Mouse (Mus musculus) cerebellum, adult 2 months (tissue): ENCODE results near the gene Raph1. TPM values are rescaled to one million over a fixed set of nuclear protein-coding genes. Genes with fewer than 3 reads are reported as not detected.

Experiments
- DNase-seq, 2 experiments: peaks; one replicate each; pipeline ENCODE4 v3.0.0; 2021
- H3K27ac ChIP-seq: fragments of 200-500 bp; 2 replicates; pipeline ENCODE4 v1.5.1; 2012; ENCODE audit warnings: low read length, control low read depth, inconsistent platforms; ENCODE audit not compliant: insufficient read depth
- H3K27me3 ChIP-seq: fragments of 200-500 bp; 2 replicates; pipeline ENCODE4 v1.6.1; 2012; ENCODE audit warnings: inconsistent platforms, mild to moderate bottlenecking, low read length, moderate library complexity; ENCODE audit not compliant: control insufficient read depth, insufficient read depth
- H3K4me1 ChIP-seq: fragments of 200-500 bp; 2 replicates; pipeline ENCODE4 v1.6.1; 2011; ENCODE audit warnings: low read length; ENCODE audit not compliant: control insufficient read depth, insufficient read depth
- H3K4me3 ChIP-seq: fragments of 200-500 bp; replicated peaks from 2 replicates; pipeline ENCODE3; 2011; ENCODE audit warnings: mild to moderate bottlenecking, low read depth, low read length, control low read depth; ENCODE audit not compliant: insufficient read depth
- CTCF ChIP-seq: fragments of 200-500 bp; IDR thresholded peaks from 2 replicates; pipeline ENCODE4 v1.5.1; 2011; ENCODE audit warnings: low read depth, mild to moderate bottlenecking, control low read depth, low read length, moderate library complexity, borderline replicate concordance; ENCODE audit not compliant: insufficient read depth
- POLR2A ChIP-seq: fragments of 200-500 bp; IDR thresholded peaks from 2 replicates; pipeline ENCODE4 v1.6.1; 2011; ENCODE audit warnings: low read length, control low read depth, borderline replicate concordance; ENCODE audit not compliant: insufficient read depth
- WGBS: fragments of 180-500 bp; shearing (Covaris S2); methylation state at CpG from one replicate; pipeline ENCODE4 v1.1.7; 2018; 5-methylcytosine and 5-hydroxymethylcytosine counted together
- polyA plus RNA-seq: library from polyadenylated mRNA; depleted of rRNA; stranded (reverse); fragments of >200 nt; gene quantifications from 2 replicates; pipeline ENCODE4 v1.2.3, GENCODE M21; 2012

The Raph1 gene
- polyA plus RNA-seq, 1 experiment, result 11.1 TPM

DNA sequence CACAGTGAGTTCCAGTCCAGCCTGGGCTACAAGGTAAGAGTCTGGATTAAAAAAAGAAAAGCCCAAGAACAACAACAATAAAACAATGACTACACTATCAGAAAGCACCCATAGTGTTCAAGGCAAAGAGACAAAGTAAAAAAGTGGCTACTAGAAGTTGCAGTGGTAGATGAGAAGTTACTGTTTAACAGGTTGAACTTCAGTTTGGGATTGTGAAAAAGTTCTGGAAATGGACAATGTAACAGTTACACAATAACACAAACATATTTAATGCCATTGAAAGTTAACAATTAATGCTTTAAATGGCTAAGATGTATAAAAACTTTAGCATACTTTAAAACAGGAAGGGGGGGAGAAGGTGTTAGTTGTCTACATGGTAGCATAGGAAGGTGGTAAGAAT is 3.9 kb downstream of the Raph1 start:
- no peak for DNase-seq
- no peak for TF ChIP-seq CTCF
- TF ChIP-seq POLR2A, result no peak
- Histone ChIP-seq H3K27ac (no peak overlapping the region), H3K4me3 (no peak overlapping the region), H3K4me1 (peaks cover 2% of the 10 kb centered on the region; the same call in 1 of the 2 replicates), H3K27me3 (no peaks in the 10 kb centered on the region)

- H3K4me1 ChIP-seq, result no peaks in the 10 kb centered on the region
- TF ChIP-seq CTCF (no peak), POLR2A (no peak)
- no peak overlapping the region for H3K27ac ChIP-seq
- no peaks in the 10 kb centered on the region for H3K27me3 ChIP-seq
- DNase-seq, result peak in 1 of 2 experiments; percentile 15
- WGBS, result 41% methylated on average over 1 of the region's 1 CpGs
- H3K4me3 ChIP-seq, result no peak overlapping the region
These were observed 23.2 kb downstream of the Raph1 start for GRCm38 (mm10) chr1:60543681-60544080.

- no peak overlapping the region for H3K4me3 ChIP-seq
- no peaks in the 10 kb centered on the region for H3K27me3 ChIP-seq
- DNase-seq, result no peak
- TF ChIP-seq CTCF (no peak), POLR2A (no peak)
- H3K27ac ChIP-seq, result no peak overlapping the region
- H3K4me1 ChIP-seq, result no peaks in the 10 kb centered on the region
- 93% methylated on average over 3 of the region's 3 CpGs for WGBS
These were observed 27.6 kb downstream of the Raph1 start for GRCm38 (mm10) chr1:60539272-60539671.

- no peaks in the 10 kb centered on the region for H3K27me3 ChIP-seq
- DNase-seq, result peak in 1 of 2 experiments; percentile 14
- no peaks in the 10 kb centered on the region for H3K4me1 ChIP-seq
- no peak overlapping the region for H3K4me3 ChIP-seq
- H3K27ac ChIP-seq, result no peak overlapping the region
- 90% methylated on average over 2 of the region's 2 CpGs for WGBS
- 0 out of 2 replicates have a peak, but pooled peaks have one; percentile 20 for TF ChIP-seq CTCF
- no peak for TF ChIP-seq POLR2A
These were observed 32.0 kb downstream of the Raph1 start for GRCm38 (mm10) chr1:60534932-60535331.

GRCm38 (mm10) chr1:60530636-60531035 is 36.3 kb downstream of the Raph1 start:
- TF ChIP-seq CTCF (no peak), POLR2A (no peak)
- no peak for DNase-seq
- 93% methylated on average over 2 of the region's 2 CpGs for WGBS
- no peaks in the 10 kb centered on the region for H3K4me1 ChIP-seq
- H3K27me3 ChIP-seq, result no peaks in the 10 kb centered on the region
- no peak overlapping the region for H3K27ac ChIP-seq
- no peak overlapping the region for H3K4me3 ChIP-seq

DNA sequence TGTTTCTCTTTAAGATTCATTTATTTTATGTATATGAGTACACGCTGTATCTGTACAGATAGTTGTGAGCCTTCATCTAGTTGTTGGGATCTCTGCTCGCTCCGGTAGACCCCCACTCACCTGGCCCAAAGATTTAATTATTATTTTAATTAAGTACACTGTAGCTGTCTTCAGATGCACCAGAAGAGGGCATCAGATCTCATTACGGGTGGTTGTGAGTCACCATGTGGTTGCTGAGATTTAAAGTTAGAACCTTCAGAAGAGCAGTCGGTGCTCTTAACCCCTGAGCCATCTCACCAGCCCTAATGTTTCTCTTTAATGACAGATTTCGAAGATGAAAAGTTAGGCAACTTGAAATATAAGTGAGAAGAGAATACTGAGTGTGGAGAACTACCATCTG is 36.8 kb downstream of the Raph1 start:
- H3K27me3 ChIP-seq, result no peaks in the 10 kb centered on the region
- no peaks in the 10 kb centered on the region for H3K4me1 ChIP-seq
- H3K27ac ChIP-seq, result no peak overlapping the region
- no peak for DNase-seq
- TF ChIP-seq CTCF (no peak), POLR2A (no peak)
- WGBS, result 88% methylated on average over 6 of the region's 6 CpGs
- H3K4me3 ChIP-seq, result no peak overlapping the region

GRCm38 (mm10) chr1:60510584-60510983 is 56.3 kb downstream of the Raph1 start:
- H3K27ac ChIP-seq, result no peak overlapping the region
- no peaks in the 10 kb centered on the region for H3K4me1 ChIP-seq
- no peak overlapping the region for H3K4me3 ChIP-seq
- WGBS, result 77% methylated on average over 2 of the region's 2 CpGs
- no peak for TF ChIP-seq POLR2A
- no peak for TF ChIP-seq CTCF
- no peak for DNase-seq
- H3K27me3 ChIP-seq, result no peaks in the 10 kb centered on the region

DNA sequence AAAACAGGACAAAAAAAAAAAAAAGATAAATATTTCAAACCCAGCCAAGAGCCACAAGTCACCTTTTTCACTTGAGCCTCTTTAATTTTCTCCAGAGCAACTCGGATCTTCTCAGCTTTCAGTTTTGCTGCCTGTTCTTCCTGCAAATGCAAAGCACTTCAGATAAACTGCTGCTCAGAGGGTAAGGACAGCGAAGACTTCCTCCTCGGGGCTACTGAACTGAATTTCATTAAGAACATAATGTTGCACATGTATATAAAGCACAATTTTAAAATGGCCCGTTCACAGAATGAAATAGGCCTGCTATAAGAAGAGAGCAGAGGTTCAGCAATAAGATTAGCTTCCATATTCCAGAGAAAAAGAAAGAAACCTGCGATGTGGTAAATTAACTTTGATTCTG is 63.4 kb downstream of the Raph1 start:
- WGBS, result 90% methylated on average over 5 of the region's 5 CpGs
- no peak overlapping the region for H3K4me3 ChIP-seq
- no peaks in the 10 kb centered on the region for H3K4me1 ChIP-seq
- H3K27me3 ChIP-seq, result no peaks in the 10 kb centered on the region
- no peak overlapping the region for H3K27ac ChIP-seq
- TF ChIP-seq POLR2A (no peak), CTCF (no peak)
- DNase-seq, result no peak
